Mouse (Mus musculus) ES-Bruce4 (cell line): ENCODE measurements around the gene Arl15.

Source experiments
- CTCF ChIP-seq: IDR thresholded peaks from one replicate; pipeline ENCODE4 v1.8.1; 2011; ENCODE audit warnings: low read depth, low read length
- EP300 ChIP-seq: IDR thresholded peaks from 2 replicates; pipeline ENCODE4 v1.6.1; 2011; ENCODE audit warnings: low read depth, low read length; ENCODE audit not compliant: insufficient read depth
- POLR2A ChIP-seq: IDR thresholded peaks from one replicate; pipeline ENCODE4 v1.8.1; 2011; ENCODE audit warnings: low read length; ENCODE audit not compliant: insufficient read depth

- TF ChIP-seq CTCF (no peak), EP300 (no peak), POLR2A (no peak)
These were observed 28.9 kb upstream of the Arl15 start for GRCm38 (mm10) chr13:113765411-113765810.
